Mouse (Mus musculus) liver, embryonic 14.5 days (tissue): ENCODE results near the gene Rac2.

Source experiments
- CTCF ChIP-seq: IDR thresholded peaks from 2 replicates; pipeline ENCODE4 v1.5.1; 2016; ENCODE audit warnings: antibody characterized with exemption, low read depth, control low read depth
- EP300 ChIP-seq: IDR thresholded peaks from 2 replicates; pipeline ENCODE4 v1.6.1; 2016; ENCODE audit warnings: antibody characterized with exemption, low read depth

DNA sequence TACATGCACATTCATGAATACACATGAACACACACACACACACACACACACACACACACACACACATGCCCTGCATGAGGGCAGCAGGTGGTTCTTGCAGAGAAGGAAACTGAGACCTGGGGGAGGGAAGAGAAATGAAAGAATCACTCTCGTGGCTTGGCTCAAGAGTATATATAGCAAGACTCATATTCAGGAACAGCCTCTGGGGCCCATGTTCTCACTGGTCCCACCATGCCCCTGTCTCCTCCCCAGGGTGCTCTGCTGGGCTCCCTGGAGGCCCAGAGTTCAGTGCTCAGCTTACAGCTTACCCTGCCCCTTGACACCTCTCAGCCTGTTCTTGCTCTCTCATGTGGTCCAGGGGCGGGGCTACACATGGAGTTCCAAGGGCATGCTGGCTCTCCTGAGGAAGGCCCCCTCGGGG lies 32.8 kb upstream of the Rac2 start:
- TF ChIP-seq CTCF = no peak
- no peak for TF ChIP-seq EP300
